Mouse (Mus musculus): ENCODE results near the gene Snx32. TPM values are rescaled to one million over a fixed set of nuclear protein-coding genes. Genes with fewer than 3 reads are reported as not detected.

Snx32 gene
- polyA plus RNA-seq, 1 experiment from 2014 or later = 74.3 TPM

- peaks cover 21% of the 10 kb centered on the region for H3K27me3 ChIP-seq
- no peak for ATAC-seq (ENCODE audit: low read depth)
- H3K9ac ChIP-seq = no peak overlapping the region
- no peaks in the 10 kb centered on the region for H3K9me3 ChIP-seq
- WGBS = 26% methylated on average over 7 of the region's 7 CpGs
- no peaks in the 10 kb centered on the region for H3K36me3 ChIP-seq
- H3K4me1 ChIP-seq (replicated peaks) = peaks cover 18% of the 10 kb centered on the region
- H3K4me2 ChIP-seq = no peak overlapping the region
- no peak overlapping the region for H3K4me3 ChIP-seq
- H3K27ac ChIP-seq (replicated peaks) = no peak overlapping the region
Measured at GRCm38 (mm10) chr19:5530138-5530524, 19.8 kb upstream of the Snx32 start.

- peak overlapping the region; percentile 38 for H3K4me2 ChIP-seq
- no peak overlapping the region for H3K27ac ChIP-seq (replicated peaks)
- WGBS = 16% methylated on average over 20 of the region's 20 CpGs
Measured at GRCm38 (mm10) chr19:5529325-5530137, 19.2 kb upstream of the Snx32 start.

DNA sequence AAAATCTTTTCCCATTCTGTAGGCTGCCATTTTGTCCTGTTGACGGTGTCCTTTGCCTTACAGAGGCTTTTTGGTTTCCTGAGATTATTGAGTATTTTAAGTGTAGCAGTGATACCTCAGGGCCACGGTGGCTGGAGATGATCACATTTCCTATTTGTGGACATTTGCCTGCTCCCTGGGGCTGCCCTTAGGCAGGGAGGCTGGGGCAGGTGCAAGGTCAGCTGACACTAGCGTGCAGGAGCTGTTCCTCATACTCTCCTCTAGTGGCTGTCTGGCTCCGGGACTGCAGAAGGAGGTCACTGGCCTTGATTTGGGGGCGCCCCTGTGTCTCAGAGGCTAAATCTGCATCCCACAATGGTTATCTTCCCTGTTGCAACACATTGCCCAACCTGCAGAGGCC lies 14.9 kb upstream of the Snx32 start:
- no peak for ATAC-seq (ENCODE audit: low read depth)
- WGBS = 75% methylated on average over 5 of the region's 5 CpGs
- Histone ChIP-seq H3K9me3 (no peaks in the 10 kb centered on the region), H3K4me3 (no peak overlapping the region), H3K4me1 (replicated peaks) (peaks cover 14% of the 10 kb centered on the region), H3K4me2 (no peak overlapping the region), H3K36me3 (no peaks in the 10 kb centered on the region), H3K27me3 (no peaks in the 10 kb centered on the region; the same call in 1 of the 2 replicates), H3K9ac (no peak overlapping the region), H3K27ac (replicated peaks) (no peak overlapping the region)

More at GRCm38 (mm10) chr19:5529325-5530137, 19.2 kb upstream of the Snx32 start:
- no peak overlapping the region; the same call in 1 of the 2 replicates for H3K4me3 ChIP-seq
- no peaks in the 10 kb centered on the region for H3K9me3 ChIP-seq
- H3K27me3 ChIP-seq = peaks cover 20% of the 10 kb centered on the region
- ATAC-seq (ENCODE audit: low read depth) = peak; percentile 93
- H3K4me1 ChIP-seq (replicated peaks) = peaks cover 18% of the 10 kb centered on the region
- H3K36me3 ChIP-seq = no peaks in the 10 kb centered on the region
- no peak overlapping the region for H3K9ac ChIP-seq

DNA sequence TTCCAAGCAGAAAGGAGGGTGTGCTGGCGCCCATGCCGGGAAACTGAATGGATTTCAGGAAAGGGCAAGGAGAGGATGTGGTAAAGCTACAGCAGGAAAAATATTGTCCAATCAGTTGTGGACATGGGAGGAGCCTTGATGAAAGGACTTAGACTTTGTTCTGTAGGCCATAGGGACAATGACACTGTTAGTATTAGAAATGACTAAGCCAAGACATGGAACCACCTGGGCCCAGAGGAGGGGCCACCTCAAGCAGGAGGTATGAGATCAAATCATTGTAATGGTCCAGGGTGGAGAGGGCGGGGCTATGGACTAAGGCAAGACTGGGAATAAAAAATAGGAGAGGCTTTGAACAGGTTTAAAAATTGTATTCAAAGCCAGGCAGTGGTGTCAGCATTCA lies 8.4 kb upstream of the Snx32 start:
- Histone ChIP-seq H3K4me1 (replicated peaks) (no peaks in the 10 kb centered on the region), H3K9me3 (no peaks in the 10 kb centered on the region), H3K27ac (replicated peaks) (no peak overlapping the region), H3K4me2 (no peak overlapping the region), H3K4me3 (no peak overlapping the region), H3K27me3 (no peaks in the 10 kb centered on the region), H3K36me3 (no peaks in the 10 kb centered on the region), H3K9ac (no peak overlapping the region)
- 87% methylated on average over 3 of the region's 3 CpGs for WGBS
- ATAC-seq (ENCODE audit: low read depth) = no peak

GRCm38 (mm10) chr19:5516906-5517505 lies 6.7 kb upstream of the Snx32 start:
- 74% methylated on average over 8 of the region's 8 CpGs for WGBS
- no peaks in the 10 kb centered on the region for H3K9me3 ChIP-seq
- no peak overlapping the region for H3K4me3 ChIP-seq
- no peaks in the 10 kb centered on the region for H3K36me3 ChIP-seq
- ATAC-seq (ENCODE audit: low read depth) = no peak; the same call in 1 of the 2 replicates
- no peak overlapping the region for H3K4me2 ChIP-seq
- H3K4me1 ChIP-seq (replicated peaks) = peaks cover 5% of the 10 kb centered on the region
- no peaks in the 10 kb centered on the region for H3K27me3 ChIP-seq
- no peak overlapping the region for H3K9ac ChIP-seq
- no peak overlapping the region for H3K27ac ChIP-seq (replicated peaks)

DNA sequence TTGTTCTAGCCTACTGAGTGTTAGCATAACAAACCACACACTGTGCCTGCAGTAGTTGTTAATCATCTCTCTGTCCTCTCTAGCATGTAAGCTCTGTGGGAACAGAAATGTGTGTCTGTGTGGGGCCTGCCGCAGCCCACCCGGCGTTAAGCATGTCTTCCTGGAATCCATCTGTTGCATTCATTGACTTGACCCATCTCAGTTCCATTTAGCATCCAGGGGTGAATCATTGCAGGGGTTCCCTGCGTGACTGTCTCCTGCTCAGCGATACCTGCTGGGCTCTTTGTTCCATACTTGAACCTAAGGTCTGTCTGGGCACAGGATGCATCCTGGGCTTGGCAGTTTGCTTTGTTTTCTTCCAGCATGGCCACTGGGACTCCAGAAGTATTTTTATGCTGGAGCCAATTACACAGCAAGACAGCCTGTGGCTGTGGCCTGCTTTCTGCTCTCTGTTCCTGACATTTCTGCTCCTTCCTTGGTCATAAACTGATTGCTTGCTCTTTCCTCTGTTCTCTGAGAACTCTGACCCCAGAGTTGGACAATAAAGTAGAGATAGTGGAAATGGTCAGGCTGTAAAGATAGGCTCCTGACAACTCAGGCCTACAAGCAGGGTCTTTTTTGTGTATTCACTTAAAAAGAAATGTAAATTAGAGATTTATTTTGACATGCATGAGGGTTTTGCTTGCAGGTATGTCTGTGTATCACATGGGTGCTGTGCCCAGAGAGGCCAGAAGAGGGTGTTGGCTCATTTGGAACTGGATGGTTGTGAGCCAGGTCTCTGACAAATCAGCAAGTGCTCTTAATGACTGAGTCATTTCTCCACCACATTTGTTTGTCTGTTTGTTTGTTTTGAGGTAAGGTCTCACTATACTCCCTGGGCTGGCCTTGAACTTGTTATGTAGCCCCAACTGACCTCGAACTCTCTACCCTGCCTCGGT lies 5.8 kb upstream of the Snx32 start:
- Histone ChIP-seq H3K27ac (replicated peaks) (no peak overlapping the region), H3K27me3 (no peaks in the 10 kb centered on the region), H3K9me3 (no peaks in the 10 kb centered on the region), H3K9ac (no peak overlapping the region), H3K4me2 (no peak overlapping the region), H3K36me3 (no peaks in the 10 kb centered on the region), H3K4me1 (replicated peaks) (peaks cover 12% of the 10 kb centered on the region), H3K4me3 (no peak overlapping the region)
- WGBS = 74% methylated on average over 7 of the region's 7 CpGs
- no peak for ATAC-seq (ENCODE audit: low read depth)

- no peak overlapping the region for H3K4me2 ChIP-seq
- no peaks in the 10 kb centered on the region for H3K9me3 ChIP-seq
- H3K9ac ChIP-seq = no peak overlapping the region
- WGBS = 93% methylated on average over 3 of the region's 3 CpGs
- peaks cover 30% of the 10 kb centered on the region for H3K4me1 ChIP-seq (replicated peaks)
- no peaks in the 10 kb centered on the region for H3K27me3 ChIP-seq
- no peak for ATAC-seq (ENCODE audit: low read depth)
- no peaks in the 10 kb centered on the region for H3K36me3 ChIP-seq
- H3K27ac ChIP-seq (replicated peaks) = no peak overlapping the region
- H3K4me3 ChIP-seq = no peak overlapping the region
Measured at GRCm38 (mm10) chr19:5513005-5513349, 2.6 kb upstream of the Snx32 start.

DNA sequence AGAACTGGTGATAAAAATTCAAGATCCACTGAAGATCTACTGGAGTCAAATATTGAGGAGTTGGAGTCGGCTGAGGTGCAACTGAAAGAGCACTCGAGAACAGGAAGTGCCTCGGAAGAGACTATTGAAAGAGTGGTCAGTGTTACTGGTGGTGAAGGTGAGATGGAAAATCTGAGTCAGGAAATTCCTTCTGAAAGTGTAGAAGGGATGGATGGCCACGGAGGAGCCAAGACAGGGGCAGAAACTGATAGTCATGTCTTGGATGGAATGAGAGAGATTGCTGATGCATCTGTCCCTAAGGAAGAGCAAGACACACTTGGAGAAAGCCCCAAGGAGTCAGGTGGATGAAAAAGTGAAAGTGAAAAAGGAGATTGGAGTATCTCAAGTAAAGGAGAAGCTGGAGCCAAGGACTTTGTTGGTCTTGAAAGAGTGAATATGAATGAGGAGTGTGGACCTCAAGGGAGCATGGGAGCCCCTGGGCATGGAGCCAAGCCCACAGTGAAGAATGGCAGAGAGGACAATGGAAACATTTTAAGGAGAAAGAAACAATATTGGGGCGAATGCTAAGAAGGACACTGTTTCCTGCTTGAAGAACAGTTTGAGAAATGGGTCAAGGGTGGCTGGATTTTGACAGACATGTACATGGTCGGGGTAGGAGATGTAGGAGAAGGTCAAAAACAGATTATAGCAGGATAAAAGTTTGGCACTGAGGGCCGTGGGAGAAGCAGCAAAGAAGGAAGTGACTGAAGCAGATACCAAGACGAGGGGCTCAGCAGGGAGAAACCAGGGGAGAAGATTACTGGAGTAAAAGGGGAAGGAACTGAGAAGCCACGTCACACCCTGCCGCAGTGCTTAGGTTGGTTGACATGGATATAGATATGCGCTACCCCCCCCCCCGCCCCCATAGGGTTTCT lies 2.0 kb upstream of the Snx32 start:
- H3K4me1 ChIP-seq (replicated peaks) = peaks cover 30% of the 10 kb centered on the region
- H3K9me3 ChIP-seq = no peaks in the 10 kb centered on the region
- H3K27me3 ChIP-seq = no peaks in the 10 kb centered on the region
- H3K9ac ChIP-seq = no peak overlapping the region
- no peak overlapping the region for H3K4me3 ChIP-seq
- no peak for ATAC-seq (ENCODE audit: low read depth)
- no peaks in the 10 kb centered on the region for H3K36me3 ChIP-seq
- WGBS = 81% methylated on average over 12 of the region's 12 CpGs
- H3K4me2 ChIP-seq = no peak overlapping the region; the same call in 1 of the 2 replicates
- H3K27ac ChIP-seq (replicated peaks) = no peak overlapping the region

GRCm38 (mm10) chr19:5511074-5511632 lies 815 bp upstream of the Snx32 start:
- WGBS = 51% methylated on average over 15 of the region's 15 CpGs
- H3K4me2 ChIP-seq = peak overlapping the region; percentile 82
- peak overlapping the region; percentile 55 for H3K4me3 ChIP-seq
- no peak overlapping the region; the same call in 1 of the 2 replicates for H3K27ac ChIP-seq (replicated peaks)
- H3K9me3 ChIP-seq = no peaks in the 10 kb centered on the region
- peaks cover 34% of the 10 kb centered on the region for H3K4me1 ChIP-seq (replicated peaks)
- H3K9ac ChIP-seq = peak overlapping the region; percentile 67
- no peak for ATAC-seq (ENCODE audit: low read depth)
- H3K27me3 ChIP-seq = no peaks in the 10 kb centered on the region
- H3K36me3 ChIP-seq = no peaks in the 10 kb centered on the region

DNA sequence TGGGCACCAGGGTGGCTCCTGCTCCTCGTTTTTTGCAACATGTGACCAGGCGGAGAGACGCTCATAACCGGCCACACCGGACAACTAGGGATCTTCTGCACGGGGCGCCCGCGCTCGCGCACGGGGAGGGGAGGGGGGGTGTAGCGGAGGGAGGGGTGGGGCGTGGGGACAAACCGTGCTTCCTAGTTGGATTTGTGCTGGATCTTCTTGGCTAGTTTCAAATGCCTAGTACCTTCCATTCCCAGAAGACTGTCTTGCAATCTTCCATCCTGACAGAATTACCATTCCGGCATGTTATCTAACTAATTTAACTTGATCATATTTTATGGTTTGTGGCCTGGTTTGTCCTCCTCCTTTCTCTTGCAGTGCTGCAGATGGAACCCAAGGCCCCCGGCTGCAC lies 6.7 kb downstream of the Snx32 start, which contains the start of gene 1700020D05Rik:
TSS of gene 1700020D05Rik (minus strand) at position 101 of the 400 bp plus-strand sequence.
- H3K36me3 ChIP-seq = peaks cover 13% of the 10 kb centered on the region
- H3K9me3 ChIP-seq = no peaks in the 10 kb centered on the region
- no peak for ATAC-seq (ENCODE audit: low read depth)
- no peak within 1 kb of the TSS for H3K27ac ChIP-seq (replicated peaks)
- 59% methylated on average over 17 of the region's 17 CpGs for WGBS
- H3K4me2 ChIP-seq = no peak within 1 kb of the TSS
- no peak within 1 kb of the TSS for H3K4me3 ChIP-seq
- peaks cover 8% of the 10 kb centered on the region for H3K4me1 ChIP-seq (replicated peaks)
- no peak within 1 kb of the TSS for H3K9ac ChIP-seq
- no peaks in the 10 kb centered on the region for H3K27me3 ChIP-seq

GRCm38 (mm10) chr19:5500330-5500875 lies 9.9 kb downstream of the Snx32 start:
- no peak for ATAC-seq (ENCODE audit: low read depth)
- WGBS = 89% methylated on average over 2 of the region's 2 CpGs
- Histone ChIP-seq H3K4me1 (replicated peaks) (no peaks in the 10 kb centered on the region), H3K27ac (replicated peaks) (no peak overlapping the region), H3K9ac (no peak overlapping the region), H3K27me3 (no peaks in the 10 kb centered on the region), H3K4me3 (no peak overlapping the region), H3K4me2 (no peak overlapping the region), H3K36me3 (peaks cover 45% of the 10 kb centered on the region), H3K9me3 (no peaks in the 10 kb centered on the region)

Data from neural tube, embryonic 13.5 days (tissue).